Mouse (Mus musculus): ENCODE measurements around the gene Tbc1d7. TPM values are rescaled to one million over a fixed set of nuclear protein-coding genes. Genes with fewer than 3 reads are reported as not detected.

The Tbc1d7 gene
- polyA plus RNA-seq, 1 experiment from 2014 or later: 50.1 TPM

GRCm38 (mm10) chr13:43208914-43209439 lies 37.7 kb upstream of the Tbc1d7 start:
- Histone ChIP-seq H3K4me2 (no peak overlapping the region), H3K36me3 (no peaks in the 10 kb centered on the region), H3K4me3 (no peak overlapping the region), H3K27me3 (no peaks in the 10 kb centered on the region), H3K27ac (no peak overlapping the region), H3K9me3 (replicated peaks) (no peaks in the 10 kb centered on the region), H3K9ac (no peak overlapping the region), H3K4me1 (replicated peaks) (peaks cover 35% of the 10 kb centered on the region)
- no peak for ATAC-seq (replicated peaks; ENCODE audit: insufficient number of reproducible peaks, insufficient read depth, low FRiP score, low read depth)
- WGBS: 54% methylated on average over 16 of the region's 16 CpGs

DNA sequence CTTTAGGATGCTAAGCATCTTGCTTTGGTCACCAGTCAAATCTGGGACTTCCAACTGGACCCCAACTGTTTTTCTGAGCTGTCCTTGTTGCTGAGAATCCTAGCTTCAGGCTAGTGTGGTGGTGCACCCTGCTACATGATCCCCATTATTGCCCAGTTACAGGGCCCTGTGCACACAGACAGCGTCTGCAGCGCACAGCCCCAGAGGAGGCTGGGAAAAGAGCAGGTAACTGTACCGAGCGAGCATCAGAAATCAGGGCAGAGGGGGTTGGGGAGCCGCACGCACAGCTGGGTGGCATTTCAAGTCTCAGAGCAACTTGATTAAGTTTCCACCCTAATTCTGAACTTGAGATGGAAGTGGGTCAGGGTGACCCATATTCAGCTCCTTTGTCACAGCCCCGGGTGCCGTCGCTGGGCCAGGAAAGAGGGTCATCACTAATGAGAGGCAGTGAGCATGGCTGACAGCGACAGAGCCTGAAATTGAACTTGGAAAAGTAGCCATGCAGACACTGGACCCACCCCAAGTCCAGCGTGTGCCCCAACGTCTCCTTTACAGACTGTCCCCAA lies 34.9 kb upstream of the Tbc1d7 start:
- Histone ChIP-seq H3K4me3 (no peak overlapping the region), H3K36me3 (no peaks in the 10 kb centered on the region)
- WGBS: 89% methylated on average over 12 of the region's 12 CpGs

GRCm38 (mm10) chr13:43203641-43204040 lies 32.3 kb upstream of the Tbc1d7 start:
- Histone ChIP-seq H3K4me2 (no peak overlapping the region), H3K9ac (no peak overlapping the region), H3K27ac (0 out of 2 replicates have a peak overlapping the region, but pooled peaks have one; percentile 10), H3K9me3 (replicated peaks) (no peaks in the 10 kb centered on the region), H3K4me1 (replicated peaks) (peaks cover 21% of the 10 kb centered on the region), H3K36me3 (no peaks in the 10 kb centered on the region), H3K4me3 (no peak overlapping the region), H3K27me3 (peaks cover 10% of the 10 kb centered on the region; the same call in 1 of the 2 replicates)
- no peak for ATAC-seq (replicated peaks; ENCODE audit: insufficient number of reproducible peaks, insufficient read depth, low FRiP score, low read depth)
- 38% methylated on average over 5 of the region's 5 CpGs for WGBS

More for the DNA sequence above, 34.9 kb upstream of the Tbc1d7 start:
- Histone ChIP-seq H3K27me3 (peaks cover 4% of the 10 kb centered on the region; the same call in 1 of the 2 replicates), H3K9me3 (replicated peaks) (no peaks in the 10 kb centered on the region), H3K9ac (no peak overlapping the region), H3K4me2 (no peak overlapping the region), H3K27ac (no peak overlapping the region), H3K4me1 (replicated peaks) (peaks cover 31% of the 10 kb centered on the region)
- ATAC-seq (replicated peaks; ENCODE audit: insufficient number of reproducible peaks, insufficient read depth, low FRiP score, low read depth): no peak

DNA sequence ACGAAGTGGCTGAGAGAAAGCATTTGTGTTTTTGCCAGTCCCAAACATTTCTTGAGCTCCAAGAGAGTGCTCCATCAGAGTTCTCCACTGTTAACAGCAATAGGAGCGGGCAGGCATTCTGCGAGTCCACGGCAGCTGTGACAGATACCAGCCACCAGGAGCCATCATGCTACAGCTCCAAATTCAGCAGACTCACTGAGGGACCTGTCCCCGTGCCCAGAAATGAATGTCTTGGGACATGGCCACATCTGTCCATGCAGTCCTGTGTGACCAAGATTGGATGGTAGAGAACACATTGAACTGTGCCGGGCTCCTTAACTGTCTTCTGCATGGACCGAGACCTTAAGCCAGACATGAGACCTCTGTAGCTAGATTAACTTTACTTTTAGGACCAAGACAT lies 31.9 kb upstream of the Tbc1d7 start:
- no peaks in the 10 kb centered on the region for H3K36me3 ChIP-seq
- ATAC-seq (replicated peaks; ENCODE audit: insufficient number of reproducible peaks, insufficient read depth, low FRiP score, low read depth): peak; percentile 21; the same call in 1 of the 2 replicates
- peaks cover 10% of the 10 kb centered on the region; the same call in 1 of the 2 replicates for H3K27me3 ChIP-seq
- 0 out of 2 replicates have a peak overlapping the region, but pooled peaks have one; percentile 5 for H3K27ac ChIP-seq
- no peak overlapping the region for H3K4me3 ChIP-seq
- no peak overlapping the region for H3K4me2 ChIP-seq
- no peak overlapping the region for H3K9ac ChIP-seq
- peaks cover 19% of the 10 kb centered on the region for H3K4me1 ChIP-seq (replicated peaks)
- WGBS: 57% methylated on average over 7 of the region's 7 CpGs
- H3K9me3 ChIP-seq (replicated peaks): no peaks in the 10 kb centered on the region

DNA sequence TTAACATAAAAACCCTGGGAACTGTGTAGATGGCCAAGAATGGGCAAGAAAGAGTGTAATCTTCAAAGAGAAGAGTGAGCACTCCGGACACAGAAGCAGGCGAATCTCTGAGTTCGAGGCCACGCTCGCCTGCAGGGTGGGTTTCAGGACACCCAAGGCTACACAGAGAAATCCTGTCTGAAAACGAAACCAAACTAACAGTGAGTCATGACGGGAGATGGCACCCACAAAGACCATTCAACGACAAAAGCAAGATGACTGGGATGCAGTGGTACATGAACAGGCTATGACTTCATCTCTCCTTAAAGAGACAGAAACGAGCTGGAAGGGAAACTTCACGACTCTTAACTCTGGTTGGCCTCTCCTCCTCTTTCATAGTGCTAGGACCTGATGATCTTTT lies 31.1 kb upstream of the Tbc1d7 start:
- no peaks in the 10 kb centered on the region for H3K36me3 ChIP-seq
- H3K9ac ChIP-seq: no peak overlapping the region
- H3K27ac ChIP-seq: no peak overlapping the region
- peaks cover 19% of the 10 kb centered on the region for H3K4me1 ChIP-seq (replicated peaks)
- H3K4me3 ChIP-seq: no peak overlapping the region
- no peak for ATAC-seq (replicated peaks; ENCODE audit: insufficient number of reproducible peaks, insufficient read depth, low FRiP score, low read depth)
- peaks cover 10% of the 10 kb centered on the region; the same call in 1 of the 2 replicates for H3K27me3 ChIP-seq
- WGBS: 77% methylated on average over 10 of the region's 10 CpGs
- H3K9me3 ChIP-seq (replicated peaks): no peaks in the 10 kb centered on the region
- H3K4me2 ChIP-seq: no peak overlapping the region

- Histone ChIP-seq H3K4me3 (no peak overlapping the region), H3K9me3 (replicated peaks) (no peaks in the 10 kb centered on the region), H3K27me3 (peaks cover 10% of the 10 kb centered on the region; the same call in 1 of the 2 replicates), H3K4me2 (no peak overlapping the region), H3K9ac (no peak overlapping the region), H3K36me3 (no peaks in the 10 kb centered on the region), H3K27ac (no peak overlapping the region), H3K4me1 (replicated peaks) (peaks cover 29% of the 10 kb centered on the region)
- WGBS: 40% methylated on average over 22 of the region's 22 CpGs
- ATAC-seq (replicated peaks; ENCODE audit: insufficient number of reproducible peaks, insufficient read depth, low FRiP score, low read depth): no peak
These were observed 29.7 kb upstream of the Tbc1d7 start for GRCm38 (mm10) chr13:43201033-43201432.

DNA sequence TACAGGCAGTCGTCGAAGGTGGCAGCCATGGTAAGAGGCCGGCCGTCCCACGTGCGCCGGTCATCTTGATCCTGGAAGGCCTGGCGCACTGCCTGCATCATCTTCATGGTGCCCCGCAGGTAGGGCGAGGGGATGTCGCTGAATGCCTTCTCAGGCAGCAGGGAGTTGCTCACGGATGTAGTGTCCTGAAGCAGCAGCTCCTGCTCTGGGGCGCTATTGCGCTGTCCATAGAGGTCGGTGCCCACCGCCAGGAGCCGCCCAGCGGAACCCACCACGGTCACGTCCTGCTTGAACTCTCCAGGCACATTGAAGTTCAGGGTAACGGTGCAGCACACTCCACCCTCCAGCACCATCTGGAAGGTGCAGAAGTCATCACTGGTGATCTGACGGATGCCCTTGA lies 29.2 kb upstream of the Tbc1d7 start:
- Histone ChIP-seq H3K4me1 (replicated peaks) (peaks cover 31% of the 10 kb centered on the region), H3K4me2 (no peak overlapping the region), H3K9ac (no peak overlapping the region), H3K27ac (no peak overlapping the region), H3K36me3 (no peaks in the 10 kb centered on the region), H3K4me3 (no peak overlapping the region), H3K27me3 (peaks cover 10% of the 10 kb centered on the region; the same call in 1 of the 2 replicates), H3K9me3 (replicated peaks) (no peaks in the 10 kb centered on the region)
- 82% methylated on average over 22 of the region's 22 CpGs for WGBS
- ATAC-seq (replicated peaks; ENCODE audit: insufficient number of reproducible peaks, insufficient read depth, low FRiP score, low read depth): no peak

GRCm38 (mm10) chr13:43199749-43200148 lies 28.4 kb upstream of the Tbc1d7 start:
- Histone ChIP-seq H3K9me3 (replicated peaks) (no peaks in the 10 kb centered on the region), H3K4me1 (replicated peaks) (peaks cover 36% of the 10 kb centered on the region), H3K27me3 (peaks cover 10% of the 10 kb centered on the region; the same call in 1 of the 2 replicates), H3K36me3 (no peaks in the 10 kb centered on the region), H3K4me3 (no peak overlapping the region), H3K4me2 (no peak overlapping the region), H3K9ac (no peak overlapping the region), H3K27ac (no peak overlapping the region)
- WGBS: 65% methylated on average over 5 of the region's 5 CpGs
- no peak for ATAC-seq (replicated peaks; ENCODE audit: insufficient number of reproducible peaks, insufficient read depth, low FRiP score, low read depth)

DNA sequence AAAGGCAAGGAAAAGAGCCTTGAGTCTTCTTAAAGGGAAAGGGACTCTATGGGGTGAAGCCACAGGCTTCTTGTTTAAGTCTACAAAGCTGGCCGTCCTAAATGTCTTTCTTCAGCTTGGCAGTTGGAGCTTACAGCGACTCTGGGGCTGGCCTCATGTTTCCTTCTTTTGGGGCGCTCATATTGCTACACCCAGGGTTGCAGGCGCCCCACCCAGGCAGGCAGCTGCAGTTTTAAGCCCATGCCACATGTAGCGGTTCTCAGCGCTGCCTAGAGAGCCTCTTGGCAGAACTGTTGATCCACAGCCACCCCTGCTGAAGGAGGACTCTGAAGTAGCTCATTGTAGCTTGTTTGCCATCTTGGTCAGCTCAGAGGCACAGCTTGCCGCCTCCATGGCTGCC lies 28.0 kb upstream of the Tbc1d7 start:
- peaks cover 39% of the 10 kb centered on the region for H3K4me1 ChIP-seq (replicated peaks)
- no peak overlapping the region for H3K27ac ChIP-seq

GRCm38 (mm10) chr13:43197187-43197586 lies 25.9 kb upstream of the Tbc1d7 start:
- H3K9me3 ChIP-seq (replicated peaks): no peaks in the 10 kb centered on the region
- H3K27ac ChIP-seq: peak overlapping the region; percentile 72
- H3K4me1 ChIP-seq (replicated peaks): peaks cover 47% of the 10 kb centered on the region
- H3K27me3 ChIP-seq: peaks cover 10% of the 10 kb centered on the region; the same call in 1 of the 2 replicates
- WGBS: 62% methylated on average over 6 of the region's 6 CpGs
- H3K36me3 ChIP-seq: no peaks in the 10 kb centered on the region
- no peak overlapping the region for H3K4me2 ChIP-seq
- no peak overlapping the region for H3K4me3 ChIP-seq
- H3K9ac ChIP-seq: no peak overlapping the region
- no peak for ATAC-seq (replicated peaks; ENCODE audit: insufficient number of reproducible peaks, insufficient read depth, low FRiP score, low read depth)

More for the DNA sequence above, 28.0 kb upstream of the Tbc1d7 start:
- Histone ChIP-seq H3K27me3 (peaks cover 10% of the 10 kb centered on the region; the same call in 1 of the 2 replicates), H3K4me2 (no peak overlapping the region), H3K4me3 (no peak overlapping the region), H3K36me3 (no peaks in the 10 kb centered on the region), H3K9ac (no peak overlapping the region), H3K9me3 (replicated peaks) (no peaks in the 10 kb centered on the region)
- 88% methylated on average over 7 of the region's 7 CpGs for WGBS
- no peak for ATAC-seq (replicated peaks; ENCODE audit: insufficient number of reproducible peaks, insufficient read depth, low FRiP score, low read depth)

GRCm38 (mm10) chr13:43196000-43196399 lies 24.7 kb upstream of the Tbc1d7 start:
- Histone ChIP-seq H3K36me3 (no peaks in the 10 kb centered on the region), H3K4me2 (peak overlapping the region; percentile 9; the same call in 1 of the 2 replicates), H3K4me1 (replicated peaks) (peaks cover 55% of the 10 kb centered on the region), H3K4me3 (no peak overlapping the region), H3K9me3 (replicated peaks) (no peaks in the 10 kb centered on the region), H3K27ac (peak overlapping the region; percentile 72), H3K27me3 (0 out of 2 replicates have a peak, but pooled peaks cover 6% of the 10 kb centered on the region), H3K9ac (no peak overlapping the region)
- 11% methylated on average over 7 of the region's 7 CpGs for whole genome bisulfite sequencing
- ATAC-seq (replicated peaks; ENCODE audit: insufficient number of reproducible peaks, insufficient read depth, low FRiP score, low read depth): peak; percentile 88

DNA sequence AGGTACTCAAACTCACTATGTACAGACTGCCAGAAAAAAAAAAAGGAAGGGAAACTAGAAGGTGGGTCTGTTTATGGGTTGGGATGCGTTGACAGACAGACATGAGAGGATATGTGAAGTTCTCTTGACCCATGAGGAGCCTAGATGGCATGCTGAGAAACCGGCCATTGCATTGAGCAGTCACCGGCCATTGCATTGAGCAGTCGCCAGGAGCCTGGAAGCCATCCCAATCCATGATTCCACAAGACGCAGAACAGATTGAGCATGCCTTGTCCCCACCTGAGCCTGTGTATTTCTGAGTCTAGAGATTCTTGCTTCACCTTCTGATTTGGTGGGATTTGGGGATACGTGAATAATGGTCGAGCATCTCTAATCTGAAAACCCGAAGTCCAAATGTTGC lies 22.6 kb upstream of the Tbc1d7 start:
- peaks cover 58% of the 10 kb centered on the region for H3K4me1 ChIP-seq (replicated peaks)

More for the DNA sequence above, 22.6 kb upstream of the Tbc1d7 start:
- H3K36me3 ChIP-seq: no peaks in the 10 kb centered on the region
- H3K9me3 ChIP-seq (replicated peaks): no peaks in the 10 kb centered on the region
- no peak overlapping the region for H3K27ac ChIP-seq
- H3K27me3 ChIP-seq: no peaks in the 10 kb centered on the region
- no peak for ATAC-seq (replicated peaks; ENCODE audit: insufficient number of reproducible peaks, insufficient read depth, low FRiP score, low read depth)
- 83% methylated on average over 8 of the region's 8 CpGs for WGBS
- H3K9ac ChIP-seq: no peak overlapping the region
- H3K4me2 ChIP-seq: no peak overlapping the region
- H3K4me3 ChIP-seq: no peak overlapping the region

All from heart, embryonic 15.5 days (tissue).